Mouse (Mus musculus): ENCODE data around the gene Ipmk. TPM values are rescaled to one million over a fixed set of nuclear protein-coding genes. Genes with fewer than 3 reads are reported as not detected.

Ipmk gene
- total and polyA plus RNA-seq, 3 experiments = 14.7 to 27.1 (median 23.8) TPM

GRCm38 (mm10) chr10:71384159-71385044 is 36.8 kb downstream of the Ipmk start:
- H3K4me2 ChIP-seq (ENCODE audit: insufficient read depth, low read depth, poor library complexity, severe bottlenecking) = no peak overlapping the region
- peaks cover 7 to 34% of the 10 kb centered on the region in 2 experiments for H3K36me3 ChIP-seq (replicated peaks in 1 of 2; ENCODE audit: control insufficient read depth in 1 of 2, insufficient read depth in 1 of 2, low read length in 1 of 2)
- H3K4me1 ChIP-seq (ENCODE audit: control insufficient read depth in 1 of 2, insufficient read depth in 2 of 2) = peaks cover 0 to 39% of the 10 kb centered on the region in 2 experiments; a peak in 2 of 4 replicates
- no peak overlapping the region for H3K9ac ChIP-seq (ENCODE audit: insufficient read depth, low read depth)
- no peak for DNase-seq (ENCODE audit: extremely low read depth)
- dilution Hi-C loops (cut with MboI; ENCODE audit: extremely low pct_ligation_motif_present, extremely low pct_unique_long_range_greater_than_20kb, low sequenced_read_pairs) = no loop called here
- no peak for TF ChIP-seq NELFE (IDR thresholded peaks at IDR 0.05; ENCODE audit: low read depth, low read length)
- TF ChIP-seq MAZ (IDR thresholded peaks at IDR 0.05; ENCODE audit: low read depth, low read length) = no peak
- TF ChIP-seq MYC (IDR thresholded peaks at IDR 0.05; ENCODE audit: low read depth, low read length) = no peak
- TF ChIP-seq KAT2A (IDR thresholded peaks at IDR 0.05; ENCODE audit: insufficient replicate concordance, low read length) = no peak
- TF ChIP-seq RAD21 (IDR thresholded peaks at IDR 0.05; ENCODE audit: low read depth, low read length) = no peak
- TF ChIP-seq SIN3A (IDR thresholded peaks at IDR 0.05; ENCODE audit: low read length) = no peak
- TF ChIP-seq POLR2A (IDR thresholded peaks at IDR 0.05; ENCODE audit: low read depth, low read length) = no peak
- no peak for TF ChIP-seq BHLHE40 (IDR thresholded peaks at IDR 0.05; ENCODE audit: low read depth, low read length)
- TF ChIP-seq ZKSCAN1 (IDR thresholded peaks at IDR 0.05; ENCODE audit: borderline replicate concordance, low read depth, low read length) = no peak
- no peak for TF ChIP-seq EP300 (IDR thresholded peaks at IDR 0.05; ENCODE audit: low read length)
- no peak for TF ChIP-seq IRF4 (IDR thresholded peaks at IDR 0.05; ENCODE audit: low read depth, low read length)
- TF ChIP-seq POLR2AphosphoS2 (IDR thresholded peaks at IDR 0.05; ENCODE audit: low read depth, low read length) = no peak
- TF ChIP-seq PAX5 (IDR thresholded peaks at IDR 0.05; ENCODE audit: low read length) = no peak
- no peak overlapping the region for H3K4me3 ChIP-seq (replicated peaks in 1 of 3; ENCODE audit: low read depth in 2 of 3, low read length in 2 of 3, poor library complexity in 1 of 3)
- in situ Hi-C loops (cut with MboI; ENCODE audit: low pct_ligation_motif_present, low pct_unique_long_range_greater_than_20kb, low sequenced_read_pairs) = no loop called here
- H3K79me2 ChIP-seq (replicated peaks; ENCODE audit: control insufficient read depth, extremely low read depth, insufficient read depth, poor library complexity, severe bottlenecking) = no peaks in the 10 kb centered on the region
- H3K27me3 ChIP-seq (replicated peaks) = no peaks in the 10 kb centered on the region
- H3K9me3 ChIP-seq (replicated peaks; ENCODE audit: low read length) = no peaks in the 10 kb centered on the region
- no peak overlapping the region for H3K27ac ChIP-seq (ENCODE audit: insufficient read depth, low read depth)

- no peak overlapping the region for H3K9ac ChIP-seq (ENCODE audit: insufficient read depth, low read depth)
- no peak overlapping the region for H3K27ac ChIP-seq (ENCODE audit: insufficient read depth, low read depth)
- peaks cover 0 to 12% of the 10 kb centered on the region in 2 experiments; a peak in 2 of 4 replicates for H3K4me1 ChIP-seq (ENCODE audit: control insufficient read depth in 1 of 2, insufficient read depth in 2 of 2)
- H3K4me2 ChIP-seq (ENCODE audit: insufficient read depth, low read depth, poor library complexity, severe bottlenecking) = no peak overlapping the region
- H3K79me2 ChIP-seq (replicated peaks; ENCODE audit: control insufficient read depth, extremely low read depth, insufficient read depth, poor library complexity, severe bottlenecking) = no peaks in the 10 kb centered on the region
- H3K4me3 ChIP-seq (replicated peaks in 1 of 3; ENCODE audit: low read depth in 2 of 3, low read length in 2 of 3, poor library complexity in 1 of 3) = no peak overlapping the region
- H3K9me3 ChIP-seq (replicated peaks; ENCODE audit: low read length) = peaks cover 10% of the 10 kb centered on the region
- H3K36me3 ChIP-seq (replicated peaks in 1 of 2; ENCODE audit: control insufficient read depth in 1 of 2, insufficient read depth in 1 of 2, low read length in 1 of 2) = peaks cover 0 to 8% of the 10 kb centered on the region in 2 experiments
- TF ChIP-seq PAX5 (IDR thresholded peaks at IDR 0.05; ENCODE audit: low read length) (no peak), CHD1 (IDR thresholded peaks at IDR 0.05; ENCODE audit: low read depth, low read length) (no peak), POLR2AphosphoS2 (IDR thresholded peaks at IDR 0.05; ENCODE audit: low read depth, low read length) (no peak), MXI1 (IDR thresholded peaks at IDR 0.05; ENCODE audit: low read depth, low read length) (no peak), KAT2A (IDR thresholded peaks at IDR 0.05; ENCODE audit: insufficient replicate concordance, low read length) (no peak), USF2 (conservative IDR thresholded peaks at IDR 0.05; ENCODE audit: low read depth, low read length) (no peak), RCOR1 (conservative IDR thresholded peaks at IDR 0.05; ENCODE audit: low read depth, low read length) (no peak), ZKSCAN1 (IDR thresholded peaks at IDR 0.05; ENCODE audit: borderline replicate concordance, low read depth, low read length) (no peak), MEF2A (IDR thresholded peaks at IDR 0.05; ENCODE audit: borderline replicate concordance, low read depth, low read length) (no peak), UBTF (IDR thresholded peaks at IDR 0.05; ENCODE audit: low read depth, low read length) (no peak), JUN (IDR thresholded peaks at IDR 0.05; ENCODE audit: insufficient read depth, low read depth, low read length) (no peak)
- no peak for DNase-seq (ENCODE audit: extremely low read depth)
- no peaks in the 10 kb centered on the region for H3K27me3 ChIP-seq (replicated peaks)
- in situ Hi-C loops (cut with MboI; ENCODE audit: low pct_ligation_motif_present, low pct_unique_long_range_greater_than_20kb, low sequenced_read_pairs) = no loop called here
- dilution Hi-C loops (cut with MboI; ENCODE audit: extremely low pct_ligation_motif_present, extremely low pct_unique_long_range_greater_than_20kb, low sequenced_read_pairs) = no loop called here
These were observed 41.7 kb downstream of the Ipmk start for GRCm38 (mm10) chr10:71389311-71389710.
